In genomic region chr5:151020831-151021230, GRCm38 (mm10) we compare ENCODE assay signal across 16 mouse cellular contexts.
DNase-seq lines count a peak whose midpoint lies in the region; ATAC-seq and TF ChIP-seq lines count a peak whose summit lies in the region.
"Had no signal": no experiment of that assay in that cellular context is flagged by ENCODE, and none has a peak within 500 bp of the region (broad histone marks: within the 10 kb centered on the region; RNA-seq: fewer than 3 reads in every experiment).

No protein-coding gene starts in this region.

- no peaks in the 10 kb centered on the region for H3K9me3 ChIP-seq in hindbrain, embryonic 14.5 days (ENCODE audit: control insufficient read depth, low read length)
- no peaks in the 10 kb centered on the region for H3K9me3 ChIP-seq in hindbrain, postnatal 0 days (ENCODE audit: low read length)
- H3K9me3 ChIP-seq: intestine, embryonic 15.5 days; limb, embryonic 12.5 days; neural tube, embryonic 12.5 days had no signal

- H3K4me2 ChIP-seq in hindbrain, embryonic 14.5 days (replicated peaks) = no peak overlapping the region
- no peak overlapping the region for H3K4me2 ChIP-seq in hindbrain, postnatal 0 days (ENCODE audit: low read depth, low read length)
- H3K4me2 ChIP-seq: intestine, embryonic 15.5 days; limb, embryonic 12.5 days; midbrain, embryonic 11.5 days; neural tube, embryonic 12.5 days had no signal

- H3K27me3 ChIP-seq in hindbrain, embryonic 14.5 days (ENCODE audit: control insufficient read depth, insufficient read depth, low read length) = no peaks in the 10 kb centered on the region
- no peaks in the 10 kb centered on the region for H3K27me3 ChIP-seq in hindbrain, postnatal 0 days (ENCODE audit: insufficient read depth, low read length)
- H3K27me3 ChIP-seq: intestine, embryonic 15.5 days; limb, embryonic 12.5 days; neural tube, embryonic 12.5 days had no signal

- no peak for ATAC-seq in hindbrain, embryonic 14.5 days (ENCODE audit: low FRiP score)
- no peak for ATAC-seq in hindbrain, postnatal 0 days
- ATAC-seq in granulocyte monocyte progenitor cell, adult 5-6 weeks (replicated peaks; ENCODE audit: poor library complexity, severe bottlenecking) = peak; percentile 33
- ATAC-seq: intestine, embryonic 15.5 days had no signal

- TF ChIP-seq CTCF in hindbrain, postnatal 0 days (IDR thresholded peaks at IDR 0.05; ENCODE audit: low read depth) = no peak
- TF ChIP-seq CTCF in lung, adult 2 months (IDR thresholded peaks at IDR 0.05; ENCODE audit: insufficient read depth, low read length) = no peak

- H3K9ac ChIP-seq in hindbrain, embryonic 14.5 days = no peak overlapping the region
- no peak overlapping the region for H3K9ac ChIP-seq in hindbrain, postnatal 0 days (replicated peaks; ENCODE audit: low read length)
- H3K9ac ChIP-seq: intestine, embryonic 15.5 days; limb, embryonic 12.5 days; neural tube, embryonic 12.5 days had no signal

- peaks cover 25% of the 10 kb centered on the region for H3K4me1 ChIP-seq in hindbrain, embryonic 14.5 days (replicated peaks; ENCODE audit: control insufficient read depth, insufficient read depth, low read length)
- H3K4me1 ChIP-seq in hindbrain, postnatal 0 days (ENCODE audit: insufficient read depth, low read length) = peaks cover 5% of the 10 kb centered on the region
- H3K4me1 ChIP-seq in brown adipose tissue, adult 24 weeks (ENCODE audit: control insufficient read depth, insufficient read depth, insufficient read length, low read length) = peaks cover 10% of the 10 kb centered on the region
- peaks cover 9% of the 10 kb centered on the region for H3K4me1 ChIP-seq in lung, adult 2 months (ENCODE audit: control insufficient read depth, insufficient read depth, low read length)
- H3K4me1 ChIP-seq: neural tube, embryonic 12.5 days had no signal

- no peak overlapping the region for H3K4me3 ChIP-seq in hindbrain, embryonic 14.5 days (replicated peaks; ENCODE audit: low read length)
- no peak overlapping the region for H3K4me3 ChIP-seq in hindbrain, postnatal 0 days (ENCODE audit: low read length)
- peak overlapping the region; percentile 36 for H3K4me3 ChIP-seq in brown adipose tissue, adult 24 weeks (ENCODE audit: insufficient read depth, low read depth, low read length)
- peak overlapping the region; percentile 42 for H3K4me3 ChIP-seq in lung, adult 2 months (replicated peaks; ENCODE audit: extremely low read depth, low read depth, low read length)
- H3K4me3 ChIP-seq: intestine, embryonic 15.5 days; limb, embryonic 12.5 days; neural tube, embryonic 12.5 days had no signal

- no peaks in the 10 kb centered on the region for H3K36me3 ChIP-seq in hindbrain, embryonic 14.5 days (replicated peaks; ENCODE audit: control insufficient read depth, insufficient read depth)
- H3K36me3 ChIP-seq in hindbrain, postnatal 0 days (ENCODE audit: insufficient read depth, low read length) = no peaks in the 10 kb centered on the region
- H3K36me3 ChIP-seq: intestine, embryonic 15.5 days; limb, embryonic 12.5 days; neural tube, embryonic 12.5 days had no signal

- peak; percentile 48; the same call in 1 of the 2 replicates for TF ChIP-seq POLR2A in lung, adult 2 months (IDR thresholded peaks at IDR 0.05; ENCODE audit: borderline replicate concordance, extremely low read depth, low read depth, low read length)

- DNase-seq in hindbrain, embryonic 14.5 days (ENCODE audit: low spot score) = no peak
- DNase-seq in hindbrain, postnatal 0 days (ENCODE audit: low spot score) = no peak
- no peak for DNase-seq in lung, adult 2 months
- DNase-seq in right cerebral cortex, adult 2 months (ENCODE audit: low spot score in 2 of 2) = no peak
- DNase-seq in gastrocnemius, adult 18-20 months (ENCODE audit: low spot score) = no peak
- no peak for DNase-seq in left cerebral cortex, adult 18-20 months (ENCODE audit: low spot score in 2 of 2)
- DNase-seq: adrenal gland, postnatal 14 days; cerebellum, adult 11-12 months; right cerebral cortex, adult 18-20 months; thymus, adult 2 months had no signal

- peak overlapping the region; percentile 22; the same call in 1 of the 2 replicates for H3K27ac ChIP-seq in hindbrain, embryonic 14.5 days
- no peak overlapping the region for H3K27ac ChIP-seq in hindbrain, postnatal 0 days
- 0 out of 2 replicates have a peak overlapping the region, but pooled peaks have one; percentile 39 for H3K27ac ChIP-seq in brown adipose tissue, adult 24 weeks (replicated peaks; ENCODE audit: low read depth, low read length)
- H3K27ac ChIP-seq: intestine, embryonic 15.5 days; neural tube, embryonic 12.5 days had no signal

- 82% methylated on average over 14 of the region's 14 CpGs for WGBS in hindbrain, embryonic 14.5 days
- whole genome bisulfite sequencing in hindbrain, postnatal 0 days = 69% methylated on average over 14 of the region's 14 CpGs
- WGBS in lung, adult 2 months = 40% methylated on average over 14 of the region's 14 CpGs

Comparison
In these comparisons a context has a peak if more than half of its experiments do, and no peak if none do; other contexts are left out.
1. H3K4me3 ChIP-seq: peak in brown adipose tissue, adult 24 weeks (single experiment) and lung, adult 2 months (single experiment); none in hindbrain, embryonic 14.5 days (single experiment) and hindbrain, postnatal 0 days (single experiment).